Mouse (Mus musculus) 3134 (cell line): ENCODE data around the gene Cbarp.

Source experiments
- DNase-seq: peaks from one replicate; pipeline ENCODE4 v3.0.0-alpha.2; 2011; ENCODE audit warnings: low spot score; ENCODE audit not compliant: insufficient read length; ENCODE audit errors: extremely low read depth

Cbarp gene

GRCm38 (mm10) chr10:80102216-80102915 lies 38.3 kb downstream of the Cbarp start:
- DNase-seq: peak; percentile 84

DNA sequence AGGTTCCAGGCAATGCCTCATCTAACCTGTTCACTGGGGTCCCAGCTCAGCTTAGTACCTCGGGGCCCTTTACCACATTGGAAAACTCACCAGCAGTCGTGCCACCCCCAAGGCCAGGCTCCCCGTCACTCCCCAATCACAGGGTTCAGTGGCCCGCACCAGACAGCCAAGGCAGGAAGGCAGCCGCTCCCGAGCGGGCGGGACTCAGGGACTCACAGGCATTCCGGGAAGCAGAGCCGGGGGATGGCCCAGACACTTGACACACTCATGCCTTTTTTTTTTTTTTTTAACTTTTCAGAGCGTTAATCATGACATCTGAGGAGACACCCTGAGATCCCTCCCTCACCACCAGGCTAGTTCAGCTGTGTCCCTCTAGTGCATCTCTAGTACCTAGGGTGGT lies 39.7 kb downstream of the Cbarp start:
- DNase-seq: peak; percentile 73

- no peak for DNase-seq
Measured at GRCm38 (mm10) chr10:80098630-80099029, 42.0 kb downstream of the Cbarp start.

DNA sequence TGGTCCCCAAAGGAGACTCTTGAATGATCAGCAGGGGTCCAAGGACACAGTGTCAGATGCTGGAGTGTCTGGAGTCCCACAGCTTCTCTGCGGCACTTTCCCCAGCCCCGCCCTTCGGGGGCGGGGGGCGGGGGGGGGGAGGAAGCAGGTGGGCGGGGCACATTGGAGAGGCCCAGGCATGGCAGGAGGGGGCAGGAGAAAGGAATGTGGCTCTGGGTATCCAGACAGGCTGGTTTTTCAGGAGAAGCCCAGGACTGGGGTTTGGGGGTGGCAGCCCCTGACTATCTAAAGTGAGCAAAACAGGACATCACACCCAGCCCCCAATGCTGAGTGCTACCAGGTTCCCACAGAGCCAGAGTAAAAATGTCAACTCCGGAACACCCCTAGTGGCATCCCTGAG lies 43.4 kb downstream of the Cbarp start:
- DNase-seq: no peak

DNA sequence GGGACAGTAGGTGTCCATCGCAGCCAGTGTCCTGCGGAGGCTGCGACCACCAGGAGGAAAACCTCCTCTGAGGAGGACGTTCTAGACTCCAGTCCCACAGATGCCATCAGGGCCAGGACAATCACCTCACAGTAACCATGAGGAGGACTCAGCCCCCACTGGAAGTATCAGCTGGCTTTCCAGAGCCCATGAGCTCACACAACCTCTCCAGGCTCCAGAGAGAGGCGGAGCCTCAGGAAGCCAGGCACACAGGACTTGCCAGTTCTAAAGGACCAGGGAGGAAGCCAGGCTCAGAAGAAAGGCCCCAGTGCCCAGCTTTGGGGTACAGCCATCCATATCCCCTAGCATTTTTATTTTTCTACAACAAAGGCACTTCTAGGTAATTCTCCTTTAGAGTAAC lies 45.1 kb downstream of the Cbarp start:
- no peak for DNase-seq

DNA sequence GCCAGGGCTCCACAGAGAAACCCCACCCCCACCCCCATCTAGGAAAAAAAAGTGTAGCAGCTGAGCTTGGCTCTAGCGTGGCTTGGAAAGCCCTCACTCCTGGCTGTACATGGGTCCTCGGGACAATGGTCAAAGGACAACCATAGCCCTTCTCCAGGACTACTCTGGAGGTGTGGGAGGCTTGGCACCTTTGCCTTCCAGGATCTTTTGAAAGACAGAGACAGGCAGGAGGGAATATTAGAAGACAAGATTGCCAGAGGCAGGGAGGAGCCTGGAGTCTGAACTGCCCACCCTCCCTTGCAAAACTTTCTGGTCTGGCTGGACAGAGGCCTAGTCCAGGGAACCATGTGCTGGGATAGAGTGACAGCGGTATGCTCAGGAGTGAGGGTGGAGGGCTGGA lies 46.0 kb downstream of the Cbarp start:
- DNase-seq: no peak

GRCm38 (mm10) chr10:80094085-80094484 lies 46.5 kb downstream of the Cbarp start:
- DNase-seq: no peak

DNA sequence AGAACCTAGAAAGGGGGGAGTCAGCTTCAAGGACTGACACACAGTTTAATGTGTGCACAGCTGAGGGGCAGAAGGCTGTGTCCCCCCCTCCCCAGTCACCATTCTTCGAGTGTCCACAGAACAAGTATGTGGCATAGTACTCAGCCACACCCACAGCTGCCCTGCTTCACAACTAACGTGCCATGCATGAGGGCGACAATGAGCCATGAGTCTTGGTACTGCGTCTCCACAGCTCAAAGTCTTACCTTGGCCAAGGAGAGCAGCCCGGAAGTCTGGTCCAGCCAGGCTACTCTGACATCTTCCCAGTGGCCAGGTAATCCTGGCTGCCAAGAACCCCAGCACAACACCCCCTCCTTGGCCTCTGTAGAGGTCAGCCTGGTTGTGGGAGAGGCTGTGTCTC lies 47.9 kb downstream of the Cbarp start:
- DNase-seq: no peak

DNA sequence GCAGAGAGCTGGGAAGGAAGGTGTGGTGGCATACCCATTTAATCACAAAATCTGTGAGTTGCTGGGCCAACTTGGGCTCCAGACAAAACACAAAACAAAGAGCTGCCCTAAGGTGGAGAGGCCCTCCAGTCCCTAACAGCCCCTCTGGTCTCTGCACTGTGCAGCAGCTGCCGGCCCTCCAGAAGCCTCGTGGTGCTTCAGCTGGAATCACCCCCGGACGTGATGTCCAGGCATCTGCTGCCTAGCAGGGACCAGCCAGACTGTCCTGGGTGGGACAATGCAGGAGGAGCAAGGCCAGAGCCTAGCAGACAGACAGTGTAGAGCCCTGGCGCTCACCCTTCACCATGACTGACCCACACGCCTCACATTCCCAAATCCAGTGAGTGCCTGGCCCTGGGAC lies 49.1 kb downstream of the Cbarp start:
- no peak for DNase-seq

- no peak for DNase-seq
Measured at GRCm38 (mm10) chr10:80089146-80089545, 51.5 kb downstream of the Cbarp start.

- DNase-seq: no peak
Measured at GRCm38 (mm10) chr10:80087483-80087882, 53.2 kb downstream of the Cbarp start.

- DNase-seq: peak; percentile 65
Measured at GRCm38 (mm10) chr10:80086847-80087246, 53.8 kb downstream of the Cbarp start.

DNA sequence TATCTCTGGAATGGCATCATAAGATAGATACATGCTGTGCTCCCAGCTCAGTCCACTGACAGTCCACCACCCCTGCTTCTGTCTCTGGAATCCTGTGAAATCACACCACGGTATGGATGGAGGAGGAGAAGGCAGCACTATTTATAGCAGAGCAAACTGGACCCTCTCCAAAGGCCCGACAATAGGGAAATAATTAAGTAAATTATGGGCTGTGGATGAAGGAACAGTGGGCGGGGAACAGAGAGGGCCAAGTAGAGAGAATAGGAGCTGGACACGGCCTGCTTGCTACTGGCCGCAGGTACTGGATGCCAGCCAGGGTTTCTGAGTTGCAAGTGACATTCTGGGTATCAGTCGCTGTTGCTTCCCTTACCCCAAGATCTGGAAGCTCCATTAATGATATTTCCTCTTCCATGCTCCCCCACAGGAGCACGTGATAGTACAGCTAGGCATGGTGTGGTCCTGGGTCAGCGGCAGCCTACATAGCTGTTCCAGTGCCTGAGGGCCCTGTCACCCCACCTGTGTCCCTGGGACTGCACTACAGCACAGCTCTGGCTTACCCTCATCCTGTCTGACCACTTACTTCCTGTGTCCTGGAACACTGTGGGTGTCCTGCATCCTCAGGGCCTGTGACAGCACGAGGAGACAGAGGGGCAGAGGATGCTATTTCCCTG lies 55.7 kb downstream of the Cbarp start:
- no peak for DNase-seq

DNA sequence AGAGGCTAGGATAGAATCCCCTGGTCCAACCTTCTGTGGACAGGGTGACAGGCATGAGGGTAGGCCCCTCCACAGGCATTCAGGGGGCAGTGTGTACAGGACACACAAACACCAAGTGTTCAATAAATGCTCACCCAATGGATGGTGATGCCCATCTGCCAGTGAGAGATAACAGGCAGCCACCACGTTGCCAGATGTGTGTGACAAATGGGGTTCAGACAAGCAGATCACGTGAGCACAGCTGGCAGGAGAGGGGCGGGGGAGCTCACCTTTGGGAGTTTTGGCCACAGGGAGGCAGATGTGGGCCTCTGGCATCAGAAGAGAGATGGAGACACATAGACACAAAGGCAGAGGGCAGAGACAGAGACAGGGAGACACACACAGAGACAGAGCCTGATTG lies 59.6 kb downstream of the Cbarp start:
- DNase-seq: no peak
